Mouse (Mus musculus) heart, adult 2 months (tissue): ENCODE measurements around the gene Pdk3. TPM values are rescaled to one million over a fixed set of nuclear protein-coding genes. Genes with fewer than 3 reads are reported as not detected.

Source experiments
- DNase-seq, 2 experiments: peaks; one replicate each; pipeline ENCODE4 v3.0.0; 2021
- H3K27ac ChIP-seq: fragments of 200-600 bp; 2 replicates; pipeline ENCODE4 v1.8.1; 2022
- H3K27me3 ChIP-seq: fragments of 200-500 bp; 2 replicates; pipeline ENCODE4 v1.6.1; 2012; ENCODE audit warnings: mild to moderate bottlenecking, low read length, inconsistent platforms, mixed read lengths; ENCODE audit not compliant: control insufficient read depth, insufficient read depth
- H3K36me3 ChIP-seq: fragments of 200-500 bp; 2 replicates; pipeline ENCODE4 v1.6.1; 2012; ENCODE audit warnings: low read length, inconsistent platforms; ENCODE audit not compliant: control insufficient read depth, insufficient read depth
- H3K4me1 ChIP-seq: fragments of 200-500 bp; 2 replicates; pipeline ENCODE4 v1.6.1; 2011; ENCODE audit warnings: low read length; ENCODE audit not compliant: control insufficient read depth, insufficient read depth
- H3K4me3 ChIP-seq: fragments of 200-600 bp; 2 replicates; pipeline ENCODE4 v1.8.1; 2022
- H3K79me2 ChIP-seq: fragments of 200-500 bp; replicated peaks from 2 replicates; pipeline ENCODE4 v1.6.1; 2012; ENCODE audit warnings: mild to moderate bottlenecking, inconsistent platforms, low read length, moderate library complexity, mixed read lengths; ENCODE audit not compliant: control insufficient read depth, insufficient read depth
- H3K9ac ChIP-seq: fragments of 200-500 bp; 2 replicates; pipeline ENCODE4 v1.6.1; 2012; ENCODE audit warnings: low read depth, mild to moderate bottlenecking, control low read depth, inconsistent platforms, low read length, mixed read lengths
- CTCF ChIP-seq: fragments of 200-600 bp; IDR thresholded peaks from 2 replicates; pipeline ENCODE4 v1.8.1; 2022; ENCODE audit warnings: antibody characterized with exemption, mild to moderate bottlenecking, moderate library complexity
- EP300 ChIP-seq: fragments of 200-500 bp; IDR thresholded peaks from 2 replicates; pipeline ENCODE4 v1.6.1; 2011; ENCODE audit warnings: low read depth, low read length, control low read depth; ENCODE audit not compliant: insufficient read depth
- POLR2A ChIP-seq: fragments of 200-500 bp; IDR thresholded peaks from 2 replicates; pipeline ENCODE4 v1.6.1; 2011; ENCODE audit warnings: mild to moderate bottlenecking, low read depth, low read length, control low read depth; ENCODE audit not compliant: insufficient read depth
- WGBS: fragments of 180-500 bp; shearing (Covaris S2); methylation state at CpG from one replicate; pipeline ENCODE4 v1.1.7; 2018; 5-methylcytosine and 5-hydroxymethylcytosine counted together
- intact Hi-C: fragments of 180-260 bp; cut with DNase I; formaldehyde crosslinking; loops from one replicate; pipeline ENCODE4 v1.15.1; 2025
- polyA plus RNA-seq: library from polyadenylated mRNA; depleted of rRNA; stranded (reverse); fragments of >200 nt; gene quantifications from 2 replicates; pipeline ENCODE4 v1.2.3, GENCODE M21; 2012
- total RNA-seq, 2 experiments: library from RNA; stranded (reverse); gene quantifications; 2 replicates each; pipeline ENCODE4 v1.2.3; 2021

The Pdk3 gene
- total and polyA plus RNA-seq, 3 experiments = 2.6 to 3.2 (median 3.0) TPM

GRCm38 (mm10) chrX:93857756-93858155, 25.8 kb upstream of the Pdk3 start:
- no peak for DNase-seq
- no peaks in the 10 kb centered on the region for H3K79me2 ChIP-seq
- WGBS = 68% methylated on average over 3 of the region's 3 CpGs
- no peak overlapping the region for H3K4me3 ChIP-seq
- intact Hi-C loops = no loop called here
- no peak overlapping the region for H3K9ac ChIP-seq
- no peaks in the 10 kb centered on the region for H3K27me3 ChIP-seq
- H3K27ac ChIP-seq = no peak overlapping the region
- no peaks in the 10 kb centered on the region for H3K36me3 ChIP-seq
- TF ChIP-seq CTCF = no peak
- no peak for TF ChIP-seq POLR2A
- no peak for TF ChIP-seq EP300
- no peaks in the 10 kb centered on the region for H3K4me1 ChIP-seq

- H3K36me3 ChIP-seq = no peaks in the 10 kb centered on the region
- H3K27me3 ChIP-seq = no peaks in the 10 kb centered on the region
- H3K4me3 ChIP-seq = peak overlapping the region; percentile 56
- H3K79me2 ChIP-seq = no peaks in the 10 kb centered on the region
- 38% methylated on average over 14 of the region's 14 CpGs for WGBS
- TF ChIP-seq EP300 (no peak), CTCF (no peak), POLR2A (no peak; the same call in 1 of the 2 replicates)
- peak overlapping the region; percentile 62 for H3K9ac ChIP-seq
- DNase-seq = no peak
- intact Hi-C loops = no loop called here
- no peaks in the 10 kb centered on the region; the same call in 1 of the 2 replicates for H3K4me1 ChIP-seq
- peak overlapping the region; percentile 30; the same call in 1 of the 2 replicates for H3K27ac ChIP-seq
Observed at GRCm38 (mm10) chrX:93832337-93832884, 410 bp upstream of the Pdk3 start.

- H3K36me3 ChIP-seq = no peaks in the 10 kb centered on the region
- 36% methylated on average over 2 of the region's 2 CpGs for WGBS
- intact Hi-C loops = no loop called here
- no peak overlapping the region for H3K4me3 ChIP-seq
- no peaks in the 10 kb centered on the region for H3K27me3 ChIP-seq
- H3K9ac ChIP-seq = no peak overlapping the region
- H3K4me1 ChIP-seq = no peaks in the 10 kb centered on the region
- no peak overlapping the region for H3K27ac ChIP-seq
- no peaks in the 10 kb centered on the region for H3K79me2 ChIP-seq
- no peak for TF ChIP-seq CTCF
- no peak for DNase-seq
Observed at GRCm38 (mm10) chrX:93825787-93826186, 6.2 kb downstream of the Pdk3 start.

GRCm38 (mm10) chrX:93808040-93808439, 24.0 kb downstream of the Pdk3 start:
- WGBS = 92% methylated on average over 1 of the region's 1 CpGs
- intact Hi-C loops = no loop called here
- Histone ChIP-seq H3K4me1 (no peaks in the 10 kb centered on the region), H3K27me3 (no peaks in the 10 kb centered on the region), H3K4me3 (no peak overlapping the region), H3K27ac (no peak overlapping the region), H3K36me3 (no peaks in the 10 kb centered on the region), H3K79me2 (no peaks in the 10 kb centered on the region), H3K9ac (no peak overlapping the region)
- DNase-seq = no peak
- TF ChIP-seq CTCF = peak; percentile 32
- TF ChIP-seq POLR2A = no peak
- TF ChIP-seq EP300 = no peak

GRCm38 (mm10) chrX:93793168-93793567, 38.8 kb downstream of the Pdk3 start:
- peak; percentile 82 for TF ChIP-seq CTCF
- no peak for TF ChIP-seq POLR2A
- Histone ChIP-seq H3K4me3 (no peak overlapping the region), H3K79me2 (no peaks in the 10 kb centered on the region), H3K9ac (no peak overlapping the region), H3K36me3 (no peaks in the 10 kb centered on the region), H3K27me3 (no peaks in the 10 kb centered on the region), H3K27ac (no peak overlapping the region), H3K4me1 (no peaks in the 10 kb centered on the region)
- DNase-seq = peak; percentile 3 to 59
- intact Hi-C loops = loop anchor here (1.0 kb wide), 1 partner anchor 97 kb away; no protein-coding TSS in a partner anchor

- no peak for TF ChIP-seq POLR2A
- no peak for TF ChIP-seq EP300
- no peak for TF ChIP-seq CTCF
- Histone ChIP-seq H3K4me3 (no peak overlapping the region), H3K9ac (no peak overlapping the region), H3K4me1 (no peaks in the 10 kb centered on the region), H3K79me2 (no peaks in the 10 kb centered on the region), H3K27ac (no peak overlapping the region), H3K36me3 (no peaks in the 10 kb centered on the region), H3K27me3 (no peaks in the 10 kb centered on the region)
- WGBS = 63% methylated on average over 1 of the region's 1 CpGs
- no peak for DNase-seq
- intact Hi-C loops = no loop called here
Observed at GRCm38 (mm10) chrX:93789562-93789961, 42.4 kb downstream of the Pdk3 start.

GRCm38 (mm10) chrX:93760770-93761169, 71.2 kb downstream of the Pdk3 start:
- Histone ChIP-seq H3K4me3 (no peak overlapping the region), H3K36me3 (no peaks in the 10 kb centered on the region), H3K9ac (no peak overlapping the region), H3K4me1 (no peaks in the 10 kb centered on the region; the same call in 1 of the 2 replicates), H3K27ac (no peak overlapping the region), H3K79me2 (no peaks in the 10 kb centered on the region), H3K27me3 (no peaks in the 10 kb centered on the region)
- DNase-seq = no peak
- intact Hi-C loops = no loop called here
- 83% methylated on average over 3 of the region's 3 CpGs for WGBS
- no peak for TF ChIP-seq POLR2A
- no peak for TF ChIP-seq CTCF
- no peak for TF ChIP-seq EP300
